Mouse (Mus musculus) MEL (cell line): ENCODE measurements around the gene Cbfa2t2. TPM values are rescaled to one million over a fixed set of nuclear protein-coding genes. Genes with fewer than 3 reads are reported as not detected.

ENCODE experiments used
- DNase-seq: peaks from one replicate; pipeline ENCODE4 v3.0.0; 2011; ENCODE audit warnings: low read depth, low spot score
- H3K27ac ChIP-seq: 2 replicates; pipeline ENCODE4 v1.5.1; 2012; ENCODE audit warnings: low read depth, mild to moderate bottlenecking, control low read depth, low read length, moderate library complexity; ENCODE audit not compliant: control insufficient read depth
- H3K27me3 ChIP-seq, 2 experiments: fragments of 150-350 bp in 1 of 2; sonication (generic) in 1 of 2; 2 replicates each; pipeline ENCODE4 v1.6.1; 2012; ENCODE audit warnings: low read length in 2 of 2, mild to moderate bottlenecking in 2 of 2, improper control_type of control experiment in 1 of 2, moderate library complexity in 1 of 2; ENCODE audit not compliant: insufficient read depth in 2 of 2, control insufficient read depth in 1 of 2
- H3K36me3 ChIP-seq, 2 experiments: 2 replicates each; pipeline ENCODE4 v1.6.1; 2012 to 2014; ENCODE audit warnings: low read length in 2 of 2, improper control_type of control experiment in 1 of 2, inconsistent platforms in 1 of 2, mild to moderate bottlenecking in 1 of 2; ENCODE audit not compliant: insufficient read depth in 2 of 2, control insufficient read depth in 1 of 2
- H3K4me1 ChIP-seq, 2 experiments: fragments of 150-350 bp in 1 of 2; sonication (generic) in 1 of 2; 2 replicates each; pipeline ENCODE4 v1.6.1; 2012; ENCODE audit warnings: low read length in 2 of 2, improper control_type of control experiment in 1 of 2, mild to moderate bottlenecking in 1 of 2; ENCODE audit not compliant: insufficient read depth in 2 of 2, control insufficient read depth in 1 of 2
- H3K4me3 ChIP-seq, 2 experiments: fragments of 150-350 bp in 1 of 2; sonication (generic) in 1 of 2; 2 replicates each; pipeline ENCODE4 v1.5.1; 2012; ENCODE audit warnings: low read depth in 2 of 2, low read length in 2 of 2, mild to moderate bottlenecking in 2 of 2, moderate library complexity in 2 of 2, control low read depth in 1 of 2, improper control_type of control experiment in 1 of 2; ENCODE audit not compliant: control insufficient read depth in 1 of 2, insufficient read depth in 1 of 2
- H3K79me2 ChIP-seq: 2 replicates; pipeline ENCODE4 v1.6.1; 2012; ENCODE audit warnings: mild to moderate bottlenecking, low read length, moderate library complexity; ENCODE audit not compliant: control insufficient read depth, poor library complexity, insufficient read depth
- H3K9ac ChIP-seq: 2 replicates; pipeline ENCODE4 v1.6.1; 2012; ENCODE audit warnings: low read depth, mild to moderate bottlenecking, control low read depth, low read length, moderate library complexity; ENCODE audit not compliant: control insufficient read depth, poor library complexity, severe bottlenecking
- H3K9me3 ChIP-seq: fragments of 150-350 bp; sonication (generic); replicated peaks from 2 replicates; pipeline ENCODE4 v1.6.1; 2012; ENCODE audit warnings: mild to moderate bottlenecking, low read length, improper control_type of control experiment, moderate library complexity; ENCODE audit not compliant: insufficient read depth
- CHD2 ChIP-seq: IDR thresholded peaks from 2 replicates; pipeline ENCODE4 v1.6.1; 2011; ENCODE audit warnings: low read length, improper control_type of control experiment
- CTCF ChIP-seq, 3 experiments: IDR thresholded peaks in 2 of 3; conservative IDR thresholded peaks in 1 of 3; 2 replicates each; pipeline ENCODE4 v1.5.1; 2011 to 2012; ENCODE audit warnings: low read length in 3 of 3, low read depth in 2 of 3, mild to moderate bottlenecking in 2 of 3, improper control_type of control experiment in 1 of 3, inconsistent platforms in 1 of 3, mixed read lengths in 1 of 3, moderate library complexity in 1 of 3; ENCODE audit not compliant: control insufficient read depth in 1 of 3, insufficient read depth in 1 of 3, poor library complexity in 1 of 3, severe bottlenecking in 1 of 3
- E2F4 ChIP-seq: IDR thresholded peaks from 2 replicates; pipeline ENCODE4 v1.6.1; 2011; ENCODE audit warnings: low read depth, low read length, improper control_type of control experiment, borderline replicate concordance
- ELF1 ChIP-seq: IDR thresholded peaks from 2 replicates; pipeline ENCODE4 v1.6.1; 2014; ENCODE audit warnings: low read depth, mild to moderate bottlenecking, inconsistent platforms, low read length, improper control_type of control experiment, moderate library complexity
- HCFC1 ChIP-seq: IDR thresholded peaks from 2 replicates; pipeline ENCODE4 v1.6.1; 2012; ENCODE audit warnings: low read depth, mild to moderate bottlenecking, inconsistent platforms, low read length, improper control_type of control experiment, moderate library complexity
- KAT2A ChIP-seq: conservative IDR thresholded peaks from 2 replicates; pipeline ENCODE4 v1.6.1; 2012; ENCODE audit warnings: low read depth, low read length, improper control_type of control experiment, inconsistent platforms
- MAX ChIP-seq: IDR thresholded peaks from 2 replicates; pipeline ENCODE4 v1.6.1; 2011; ENCODE audit warnings: low read length, improper control_type of control experiment
- MXI1 ChIP-seq: IDR thresholded peaks from 2 replicates; pipeline ENCODE4 v1.6.1; 2011; ENCODE audit warnings: mild to moderate bottlenecking, low read depth, low read length, improper control_type of control experiment
- MYC ChIP-seq: IDR thresholded peaks from 2 replicates; pipeline ENCODE4 v1.6.1; 2011; ENCODE audit warnings: low read depth, mild to moderate bottlenecking, low read length, improper control_type of control experiment, moderate library complexity
- RAD21 ChIP-seq: IDR thresholded peaks from 2 replicates; pipeline ENCODE4 v1.6.1; 2011; ENCODE audit warnings: mild to moderate bottlenecking, low read depth, low read length, improper control_type of control experiment
- SIN3A ChIP-seq: IDR thresholded peaks from 2 replicates; pipeline ENCODE4 v1.6.1; 2012; ENCODE audit warnings: low read length, improper control_type of control experiment, inconsistent platforms
- SMC3 ChIP-seq: IDR thresholded peaks from 2 replicates; pipeline ENCODE4 v1.6.1; 2011; ENCODE audit warnings: low read depth, low read length, improper control_type of control experiment
- TAL1 ChIP-seq: IDR thresholded peaks from 2 replicates; pipeline ENCODE4 v1.6.1; 2012; ENCODE audit warnings: mild to moderate bottlenecking, inconsistent platforms, low read length, moderate library complexity, mixed read lengths
- TBP ChIP-seq: IDR thresholded peaks from 2 replicates; pipeline ENCODE4 v1.8.0; 2011; ENCODE audit warnings: low read depth, low read length, improper control_type of control experiment
- USF1 ChIP-seq: IDR thresholded peaks from 2 replicates; pipeline ENCODE4 v1.6.1; 2014; ENCODE audit warnings: low read depth, mild to moderate bottlenecking, inconsistent platforms, low read length, improper control_type of control experiment, moderate library complexity
- ZC3H11A ChIP-seq: IDR thresholded peaks from 2 replicates; pipeline ENCODE4 v1.6.1; 2012; ENCODE audit warnings: low read depth, mild to moderate bottlenecking, inconsistent platforms, low read length, improper control_type of control experiment
- ZMIZ1 ChIP-seq: IDR thresholded peaks from 2 replicates; pipeline ENCODE4 v1.6.1; 2012; ENCODE audit warnings: low read depth, mild to moderate bottlenecking, inconsistent platforms, low read length, improper control_type of control experiment, moderate library complexity
- ZNF384 ChIP-seq: IDR thresholded peaks from 2 replicates; pipeline ENCODE4 v1.6.1; 2012; ENCODE audit warnings: low read depth, mild to moderate bottlenecking, inconsistent platforms, low read length, improper control_type of control experiment
- polyA plus RNA-seq, 2 experiments: library from polyadenylated mRNA; stranded (reverse) in 1 of 2; unstranded in 1 of 2; fragments of >175 nt in 1 of 2; fragments of >200 nt in 1 of 2; gene quantifications; 2 replicates each; pipeline versions ENCODE4 v1.2.1 to v1.2.4; 2012; ENCODE audit warnings: low replicate concordance in 2 of 2, low read depth in 1 of 2; ENCODE audit not compliant: insufficient read length in 2 of 2, insufficient read depth in 1 of 2, missing spikeins in 1 of 2
- total RNA-seq: library from RNA; depleted of rRNA; stranded (reverse); fragments of 300-350 nt; gene quantifications from 2 replicates; pipeline ENCODE4 v1.2.3, GENCODE M21; 2012

The Cbfa2t2 gene
- total and polyA plus RNA-seq, 3 experiments, result 5.9 to 23.1 TPM; not detected in 1

DNA sequence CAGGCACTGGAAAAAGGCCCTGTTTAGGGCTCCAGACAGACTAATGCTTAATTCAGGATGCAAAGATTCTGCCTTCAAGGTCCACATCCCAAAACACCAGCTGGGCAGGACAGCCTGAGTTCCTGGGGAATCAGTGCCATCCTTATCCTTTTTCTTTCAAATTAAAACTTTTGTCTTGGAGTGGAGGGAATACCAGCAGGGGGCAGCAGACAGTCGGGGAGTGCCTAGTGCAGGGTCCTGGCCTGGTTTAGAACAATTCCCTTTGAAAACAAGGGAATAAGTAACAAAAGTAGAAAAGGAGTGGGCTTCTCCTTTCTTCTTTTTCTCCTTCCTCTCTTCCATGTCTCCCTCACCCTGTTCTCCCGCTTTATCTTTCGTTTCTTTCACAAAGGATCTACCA lies 19.2 kb upstream of the Cbfa2t2 start:
- no peaks in the 10 kb centered on the region for H3K79me2 ChIP-seq
- no peaks in the 10 kb centered on the region for H3K4me1 ChIP-seq
- peak; percentile 46 for TF ChIP-seq ZNF384
- peak; percentile 86 for TF ChIP-seq RAD21
- TF ChIP-seq E2F4, result no peak
- no peak for TF ChIP-seq MAX
- TF ChIP-seq CTCF (IDR thresholded peaks at IDR 0.05 in 2 of 3, conservative IDR thresholded peaks at IDR 0.05 in 1 of 3; ENCODE audit: control insufficient read depth in 1 of 3, insufficient read depth in 1 of 3, low read depth in 2 of 3, low read length in 3 of 3, poor library complexity in 1 of 3, severe bottlenecking in 1 of 3), result peak; percentile 79 to 90 (median 86)
- peak; percentile 91 for TF ChIP-seq SMC3
- TF ChIP-seq SIN3A, result peak; percentile 40; the same call in 1 of the 2 replicates
- TF ChIP-seq ZC3H11A, result peak; percentile 84
- TF ChIP-seq HCFC1, result 0 out of 2 replicates have a peak, but pooled peaks have one; percentile 26
- no peak for TF ChIP-seq TAL1
- peaks cover 0 to 2% of the 10 kb centered on the region in 2 experiments; a peak in 1 of 4 replicates for H3K27me3 ChIP-seq
- H3K36me3 ChIP-seq, result no peaks in the 10 kb centered on the region
- peak; percentile 75 for DNase-seq
- no peaks in the 10 kb centered on the region for H3K9me3 ChIP-seq
- H3K27ac ChIP-seq, result no peak overlapping the region
- no peak overlapping the region for H3K9ac ChIP-seq
- no peak overlapping the region for H3K4me3 ChIP-seq

DNA sequence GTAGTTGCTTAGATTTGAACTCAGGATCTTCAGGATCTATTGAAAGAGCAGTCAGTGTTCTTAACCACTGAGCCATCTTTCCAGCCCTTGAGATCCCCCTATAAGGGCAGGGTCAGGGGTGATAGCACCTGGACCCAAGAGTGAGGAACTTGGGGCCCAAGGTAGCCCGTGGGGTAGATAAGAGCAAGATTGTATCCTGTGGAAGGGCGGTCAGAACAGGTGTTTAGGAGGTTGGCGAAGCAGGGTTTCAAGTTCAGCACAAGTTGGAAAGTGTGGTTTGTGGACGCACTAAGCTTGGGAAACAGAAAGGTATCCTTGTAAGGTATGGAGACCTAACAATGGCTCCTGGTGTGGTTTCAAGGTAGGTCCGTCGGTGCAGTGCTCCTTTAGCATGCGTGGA lies 18.3 kb upstream of the Cbfa2t2 start:
- Histone ChIP-seq H3K9me3 (no peaks in the 10 kb centered on the region), H3K9ac (no peak overlapping the region), H3K27ac (no peak overlapping the region), H3K79me2 (no peaks in the 10 kb centered on the region), H3K27me3 (peaks cover 0 to 2% of the 10 kb centered on the region in 2 experiments; a peak in 1 of 4 replicates), H3K36me3 (no peaks in the 10 kb centered on the region), H3K4me3 (no peak overlapping the region), H3K4me1 (no peaks in the 10 kb centered on the region)
- no peak for TF ChIP-seq ZMIZ1
- TF ChIP-seq ELF1, result no peak
- TF ChIP-seq CTCF (IDR thresholded peaks at IDR 0.05 in 2 of 3, conservative IDR thresholded peaks at IDR 0.05 in 1 of 3; ENCODE audit: control insufficient read depth in 1 of 3, insufficient read depth in 1 of 3, low read depth in 2 of 3, low read length in 3 of 3, poor library complexity in 1 of 3, severe bottlenecking in 1 of 3), result no peak
- no peak for TF ChIP-seq ZC3H11A
- TF ChIP-seq MYC, result no peak
- no peak for TF ChIP-seq CHD2
- TF ChIP-seq USF1, result no peak
- TF ChIP-seq KAT2A, result no peak
- no peak for TF ChIP-seq TBP
- no peak for TF ChIP-seq MXI1
- no peak for DNase-seq
